Mouse (Mus musculus) liver, embryonic 18 days (tissue): Measurements from ENCODE around the gene Med21. TPM values are rescaled to one million over a fixed set of nuclear protein-coding genes. Genes with fewer than 3 reads are reported as not detected.

Source experiments
- polyA plus RNA-seq: library from polyadenylated mRNA; depleted of rRNA; stranded (reverse); fragments of >200 nt; gene quantifications from 2 replicates; pipeline ENCODE4 v1.2.3, GENCODE M21; 2012; rRNA removed

Med21 gene
- 45.5 and 47.6 TPM in 2 replicates for polyA plus RNA-seq

GRCm38 (mm10) chr6:146642276-146643183 lies at the start of gene Med21, which contains the start of gene Tm7sf3:
Gene Med21, plus strand, starts transcription at chr6:146642547.
Gene Tm7sf3, minus strand, starts transcription at chr6:146642824.

Other genes with a start within 250 kb of the Med21 start
- 3.8 and 3.9 TPM in 2 replicates for gene Itpr2, start 140.3 kb upstream of the Med21 start, polyA plus RNA-seq
- 37.0 and 38.1 TPM in 2 replicates for gene Fgfr1op2, start 65.3 kb upstream of the Med21 start, polyA plus RNA-seq
- 19.4 and 21.4 TPM in 2 replicates for gene Ints13, start 64.7 kb upstream of the Med21 start, polyA plus RNA-seq
- gene Tm7sf3, start 277 bp downstream of the Med21 start, polyA plus RNA-seq, result 7.7 and 8.0 TPM in 2 replicates
- 3.3 and 3.9 TPM in 2 replicates for gene Stk38l, start 82.4 kb downstream of the Med21 start, polyA plus RNA-seq
- 1.7 and 2.2 TPM in 2 replicates for gene Arntl2, start 153.5 kb downstream of the Med21 start, polyA plus RNA-seq
- not detected in 2 replicates for gene Smco2, start 207.6 kb downstream of the Med21 start, polyA plus RNA-seq
- gene Ppfibp1, start 245.9 kb downstream of the Med21 start, polyA plus RNA-seq, result 8.6 and 11.0 TPM in 2 replicates